Mouse (Mus musculus): ENCODE data around the gene Slc25a43.

Slc25a43 gene

GRCm38 (mm10) chrX:36789360-36789759 lies 45.9 kb downstream of the Slc25a43 start:
- 83% methylated on average over 4 of the region's 4 CpGs for WGBS

GRCm38 (mm10) chrX:36794571-36794970 lies 51.1 kb downstream of the Slc25a43 start:
- 66% methylated on average over 5 of the region's 5 CpGs for WGBS

- 3% methylated on average over 41 of the region's 41 CpGs for WGBS
Observed at GRCm38 (mm10) chrX:36795424-36796162, 52.1 kb downstream of the Slc25a43 start, which contains the start of gene Slc25a5. TSS of gene Slc25a5 (plus strand) at chrX:36795651.

- WGBS: 5% methylated on average over 41 of the region's 41 CpGs
Observed at GRCm38 (mm10) chrX:36796163-36796581, 52.7 kb downstream of the Slc25a43 start.

- 21% methylated on average over 8 of the region's 8 CpGs for WGBS
Observed at GRCm38 (mm10) chrX:36796734-36797133, 53.3 kb downstream of the Slc25a43 start.

- WGBS: 37% methylated on average over 6 of the region's 6 CpGs
Observed at GRCm38 (mm10) chrX:36799131-36799879, 55.8 kb downstream of the Slc25a43 start.

- WGBS: 66% methylated on average over 5 of the region's 5 CpGs
Observed at GRCm38 (mm10) chrX:36803189-36803588, 59.7 kb downstream of the Slc25a43 start.

GRCm38 (mm10) chrX:36804196-36804595 lies 60.7 kb downstream of the Slc25a43 start:
- WGBS: 62% methylated on average over 5 of the region's 5 CpGs

- 68% methylated on average over 5 of the region's 5 CpGs for WGBS
Observed at GRCm38 (mm10) chrX:36805466-36806235, 62.2 kb downstream of the Slc25a43 start.

GRCm38 (mm10) chrX:36807360-36808317 lies 64.2 kb downstream of the Slc25a43 start:
- WGBS: 5% methylated on average over 43 of the region's 45 CpGs

GRCm38 (mm10) chrX:36808318-36808683 lies 64.8 kb downstream of the Slc25a43 start:
- 37% methylated on average over 6 of the region's 6 CpGs for WGBS

GRCm38 (mm10) chrX:36811377-36811776 lies 67.9 kb downstream of the Slc25a43 start:
- 17% methylated on average over 5 of the region's 5 CpGs for WGBS

GRCm38 (mm10) chrX:36814161-36814836 lies 70.8 kb downstream of the Slc25a43 start:
- WGBS: 71% methylated on average over 8 of the region's 8 CpGs

GRCm38 (mm10) chrX:36815022-36815421 lies 71.6 kb downstream of the Slc25a43 start:
- 96% methylated on average over 4 of the region's 4 CpGs for WGBS

GRCm38 (mm10) chrX:36815439-36815838 lies 72.0 kb downstream of the Slc25a43 start:
- 80% methylated on average over 4 of the region's 4 CpGs for WGBS

GRCm38 (mm10) chrX:36816368-36816899 lies 73.0 kb downstream of the Slc25a43 start:
- WGBS: 50% methylated on average over 8 of the region's 8 CpGs

GRCm38 (mm10) chrX:36816953-36817441 lies 73.5 kb downstream of the Slc25a43 start:
- WGBS: 24% methylated on average over 9 of the region's 10 CpGs

- WGBS: 90% methylated on average over 4 of the region's 4 CpGs
Observed at GRCm38 (mm10) chrX:36819575-36819974, 76.1 kb downstream of the Slc25a43 start.

GRCm38 (mm10) chrX:36820201-36820600 lies 76.7 kb downstream of the Slc25a43 start:
- WGBS: 26% methylated on average over 4 of the region's 4 CpGs

Measured in cerebral cortex, adult 2 months (tissue).